Mouse (Mus musculus) ovary, postnatal 36 days (tissue): ENCODE measurements around the gene Hoxb7.

Experiments
- DNase-seq: peaks from one replicate; pipeline ENCODE4 v3.0.0; 2022; ENCODE audit warnings: low spot score, mixed read lengths

Hoxb7 gene

GRCm38 (mm10) chr11:96336597-96336996 is 50.2 kb downstream of the Hoxb7 start:
- no peak for DNase-seq

- no peak for DNase-seq
Measured at GRCm38 (mm10) chr11:96337026-96337425, 50.6 kb downstream of the Hoxb7 start.

GRCm38 (mm10) chr11:96338957-96339855 is 52.8 kb downstream of the Hoxb7 start:
- no peak for DNase-seq
